Mouse (Mus musculus): ENCODE measurements around the gene Grap. TPM values are rescaled to one million over a fixed set of nuclear protein-coding genes. Genes with fewer than 3 reads are reported as not detected.

Grap gene
- polyA plus RNA-seq, 1 experiment = 11.8 TPM

DNA sequence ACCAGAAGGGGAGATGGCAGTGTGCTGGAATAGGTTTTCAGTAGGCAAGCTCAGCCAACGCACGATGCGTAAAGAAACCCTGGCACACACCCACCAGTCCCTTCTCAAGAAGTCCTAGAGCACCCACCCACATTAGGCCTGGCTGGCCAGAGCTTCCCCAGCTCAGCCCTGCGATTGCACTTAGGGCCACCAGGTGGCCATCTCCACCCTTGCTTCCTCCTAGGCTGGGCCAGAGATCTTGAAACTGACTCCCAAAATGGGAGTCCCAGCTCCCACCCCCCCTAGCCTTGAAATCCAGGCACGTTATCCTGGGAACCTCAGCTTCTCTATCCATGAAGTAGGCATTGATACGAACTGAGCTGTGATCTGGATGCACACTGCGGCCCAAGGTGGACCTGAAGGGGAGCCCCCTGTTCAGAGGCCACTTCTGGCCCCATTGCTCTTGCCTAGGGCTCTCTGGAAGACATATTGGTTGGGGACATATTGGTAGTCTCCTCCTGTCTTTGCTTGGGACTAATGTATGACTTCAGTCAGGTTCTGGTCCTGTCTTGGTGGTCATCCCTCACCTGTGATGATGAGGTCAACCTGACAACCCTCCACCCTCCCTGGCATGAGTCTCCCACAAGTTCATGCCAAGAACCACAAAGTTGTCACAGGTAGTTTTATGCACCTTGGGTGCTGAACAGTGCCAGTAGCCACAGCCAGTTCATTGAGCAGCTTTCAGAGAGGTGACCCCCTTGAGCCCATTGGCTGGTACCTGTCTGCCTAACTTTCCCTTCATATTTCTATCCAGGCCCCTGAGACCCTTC is 13.1 kb downstream of the Grap start:
- 63% methylated on average over 7 of the region's 7 CpGs for WGBS

DNA sequence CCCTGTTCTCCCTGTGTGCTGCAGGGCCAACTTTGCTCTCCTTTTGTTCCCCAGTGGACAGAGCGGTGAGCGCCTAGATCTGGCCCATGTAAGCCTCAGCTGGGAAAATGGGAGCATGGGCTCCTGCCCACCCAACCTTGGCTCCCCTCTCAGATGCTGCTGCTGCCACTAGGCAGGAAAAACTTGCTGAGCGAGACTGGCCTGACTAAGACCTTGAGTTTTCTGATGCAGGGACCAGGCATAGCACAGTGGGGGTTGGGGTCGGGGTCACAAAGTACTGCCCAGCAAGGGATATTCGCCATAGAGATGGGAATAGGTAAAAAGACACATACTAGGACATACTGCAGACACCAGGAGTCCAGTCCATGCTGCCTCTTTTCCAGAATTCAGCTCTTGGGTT is 14.2 kb downstream of the Grap start:
- 86% methylated on average over 5 of the region's 5 CpGs for WGBS
- no peak overlapping the region for H3K27ac ChIP-seq (ENCODE audit: control insufficient read depth, insufficient read depth, low read depth, low read length, poor library complexity)
- no peaks in the 10 kb centered on the region for H3K4me1 ChIP-seq (ENCODE audit: control insufficient read depth, insufficient read depth, low read length)
- TF ChIP-seq CTCF (IDR thresholded peaks at IDR 0.05; ENCODE audit: control insufficient read depth, insufficient read depth, low read length) (no peak), POLR2A (IDR thresholded peaks at IDR 0.05; ENCODE audit: borderline replicate concordance, control insufficient read depth, low read depth, low read length) (no peak)
- H3K4me3 ChIP-seq (replicated peaks; ENCODE audit: control insufficient read depth, low read depth, low read length) = no peak overlapping the region

More for the DNA sequence above, 13.1 kb downstream of the Grap start:
- no peak overlapping the region for H3K4me3 ChIP-seq (replicated peaks; ENCODE audit: control insufficient read depth, low read depth, low read length)
- H3K27ac ChIP-seq (ENCODE audit: control insufficient read depth, insufficient read depth, low read depth, low read length, poor library complexity) = no peak overlapping the region
- TF ChIP-seq CTCF (IDR thresholded peaks at IDR 0.05; ENCODE audit: control insufficient read depth, insufficient read depth, low read length) (peak; percentile 65), POLR2A (IDR thresholded peaks at IDR 0.05; ENCODE audit: borderline replicate concordance, control insufficient read depth, low read depth, low read length) (no peak)
- H3K4me1 ChIP-seq (ENCODE audit: control insufficient read depth, insufficient read depth, low read length) = no peaks in the 10 kb centered on the region

DNA sequence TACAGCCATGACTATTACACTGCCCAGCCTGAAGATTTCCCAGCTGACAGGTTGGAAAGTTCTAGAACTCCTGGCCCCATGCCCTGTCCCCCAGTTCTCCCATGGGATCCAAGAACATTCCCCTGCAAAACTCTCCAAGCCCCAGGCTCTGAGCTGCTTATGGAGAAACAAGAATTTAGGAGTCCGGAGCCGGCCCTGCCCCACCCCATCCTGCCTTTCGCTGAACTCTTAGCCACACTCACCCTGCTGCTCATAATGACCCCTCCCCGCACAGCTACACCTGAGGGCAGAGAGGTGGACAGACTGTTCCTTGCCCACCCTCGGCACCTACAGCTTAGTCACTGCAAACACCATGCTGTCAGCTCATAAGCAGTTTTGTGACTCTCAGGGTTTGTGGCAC is 14.7 kb downstream of the Grap start:
- H3K4me3 ChIP-seq (replicated peaks; ENCODE audit: control insufficient read depth, low read depth, low read length) = no peak overlapping the region
- H3K27ac ChIP-seq (ENCODE audit: control insufficient read depth, insufficient read depth, low read depth, low read length, poor library complexity) = no peak overlapping the region
- TF ChIP-seq CTCF (IDR thresholded peaks at IDR 0.05; ENCODE audit: control insufficient read depth, insufficient read depth, low read length) (no peak), POLR2A (IDR thresholded peaks at IDR 0.05; ENCODE audit: borderline replicate concordance, control insufficient read depth, low read depth, low read length) (no peak)
- no peaks in the 10 kb centered on the region for H3K4me1 ChIP-seq (ENCODE audit: control insufficient read depth, insufficient read depth, low read length)
- 88% methylated on average over 5 of the region's 5 CpGs for WGBS

DNA sequence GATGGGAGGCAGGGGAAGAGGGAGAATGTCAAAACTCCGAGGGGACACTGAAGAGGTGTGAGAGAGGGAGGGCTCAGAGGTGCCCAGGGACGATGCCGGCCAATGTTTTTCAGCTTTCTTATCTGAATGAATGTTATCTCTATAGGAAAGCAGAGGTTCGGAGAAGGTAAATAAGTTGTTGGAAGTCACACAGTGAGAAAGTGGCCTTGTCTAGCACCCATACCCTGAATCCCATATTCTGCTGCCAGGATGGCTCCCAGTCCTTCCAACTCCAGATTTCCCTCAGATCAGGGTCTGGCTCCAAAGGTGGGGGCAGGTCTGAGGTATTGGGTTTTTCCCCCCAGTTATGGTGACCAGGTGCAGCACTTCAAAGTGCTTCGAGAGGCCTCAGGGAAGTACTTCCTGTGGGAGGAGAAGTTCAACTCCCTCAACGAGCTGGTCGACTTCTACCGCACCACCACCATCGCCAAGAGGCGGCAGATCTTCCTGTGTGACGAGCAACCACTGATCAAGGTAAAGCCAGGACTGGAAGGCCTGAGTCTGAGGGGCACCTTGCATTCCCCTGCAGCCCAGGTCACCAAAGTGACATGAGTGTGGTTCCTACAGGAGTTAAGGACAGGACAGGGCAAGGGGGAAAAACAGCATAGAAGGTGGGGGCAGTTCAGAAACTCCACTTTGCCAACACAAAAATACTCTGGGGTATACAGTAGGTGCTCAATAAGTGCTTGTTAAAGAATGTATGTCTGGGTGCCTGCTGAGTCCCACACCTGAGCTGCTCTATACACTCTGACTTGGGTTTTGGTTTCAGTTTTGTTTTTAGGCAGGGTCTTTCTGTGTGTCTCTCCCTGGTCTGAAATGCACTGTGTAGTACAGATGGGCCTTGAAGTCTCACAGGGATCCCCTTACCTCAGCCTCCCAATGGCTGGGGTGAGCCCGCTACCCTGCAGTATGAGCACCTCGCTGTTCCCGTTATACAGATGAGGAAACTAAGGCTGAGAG is 16.7 kb downstream of the Grap start:
- H3K27ac ChIP-seq (ENCODE audit: control insufficient read depth, insufficient read depth, low read depth, low read length, poor library complexity) = no peak overlapping the region
- no peak for TF ChIP-seq POLR2A (IDR thresholded peaks at IDR 0.05; ENCODE audit: borderline replicate concordance, control insufficient read depth, low read depth, low read length)
- no peak for TF ChIP-seq CTCF (IDR thresholded peaks at IDR 0.05; ENCODE audit: control insufficient read depth, insufficient read depth, low read length)
- no peak overlapping the region for H3K4me3 ChIP-seq (replicated peaks; ENCODE audit: control insufficient read depth, low read depth, low read length)
- H3K4me1 ChIP-seq (ENCODE audit: control insufficient read depth, insufficient read depth, low read length) = no peaks in the 10 kb centered on the region
- 47% methylated on average over 14 of the region's 14 CpGs for WGBS

DNA sequence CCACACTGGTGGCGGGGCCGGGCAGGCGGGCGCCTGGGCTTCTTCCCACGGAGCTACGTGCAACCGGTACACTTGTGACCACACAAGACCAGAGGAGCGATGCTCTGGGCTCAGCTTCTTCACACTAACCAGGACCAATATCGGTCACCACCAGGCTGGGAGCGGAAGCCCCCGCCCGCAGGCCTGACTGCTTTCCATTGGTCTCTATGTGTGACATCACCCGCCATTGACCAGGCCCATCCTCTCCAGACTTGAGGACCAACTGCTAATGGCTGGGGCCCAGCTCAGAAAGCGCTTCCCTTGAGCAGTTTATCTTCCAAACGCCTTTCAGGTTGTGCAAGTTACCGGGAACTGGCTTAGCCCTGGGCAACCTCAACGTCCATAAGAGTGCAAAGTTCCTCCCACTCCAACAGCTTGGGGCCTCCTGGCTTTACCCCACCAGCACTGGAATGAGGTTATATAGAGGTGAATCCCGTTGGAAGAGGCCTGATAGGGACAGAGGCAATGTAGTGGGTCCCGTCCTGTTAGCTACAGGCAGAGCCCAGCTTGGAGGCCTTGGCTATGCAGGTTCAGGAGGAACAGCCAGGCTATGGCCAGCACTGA is 18.8 kb downstream of the Grap start:
- Histone ChIP-seq H3K27ac (ENCODE audit: control insufficient read depth, insufficient read depth, low read depth, low read length, poor library complexity) (no peak overlapping the region), H3K4me1 (ENCODE audit: control insufficient read depth, insufficient read depth, low read length) (no peaks in the 10 kb centered on the region), H3K4me3 (replicated peaks; ENCODE audit: control insufficient read depth, low read depth, low read length) (no peak overlapping the region)
- no peak for TF ChIP-seq CTCF (IDR thresholded peaks at IDR 0.05; ENCODE audit: control insufficient read depth, insufficient read depth, low read length)
- no peak for TF ChIP-seq POLR2A (IDR thresholded peaks at IDR 0.05; ENCODE audit: borderline replicate concordance, control insufficient read depth, low read depth, low read length)
- WGBS = 87% methylated on average over 19 of the region's 19 CpGs

DNA sequence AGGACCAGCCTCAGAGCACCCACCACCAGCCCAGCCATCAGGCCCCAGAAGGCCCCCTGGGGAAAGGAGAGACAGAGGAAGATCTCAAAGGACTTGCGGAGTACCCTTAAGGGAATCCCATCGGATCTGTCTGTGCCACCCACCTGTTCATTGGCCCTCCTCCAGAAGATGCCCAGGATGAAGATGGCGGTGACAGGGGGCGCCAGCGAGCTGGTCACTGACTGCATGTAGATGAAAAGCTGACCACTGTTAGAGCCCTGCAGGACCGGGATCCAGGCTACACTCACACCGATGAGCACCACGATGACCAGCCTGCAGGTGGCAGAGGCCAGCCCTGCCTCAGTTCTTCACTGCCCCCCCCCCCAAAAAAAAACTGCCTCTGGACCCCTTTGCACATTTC is 20.6 kb downstream of the Grap start:
- Histone ChIP-seq H3K4me1 (ENCODE audit: control insufficient read depth, insufficient read depth, low read length) (no peaks in the 10 kb centered on the region), H3K4me3 (replicated peaks; ENCODE audit: control insufficient read depth, low read depth, low read length) (no peak overlapping the region), H3K27ac (ENCODE audit: control insufficient read depth, insufficient read depth, low read depth, low read length, poor library complexity) (no peak overlapping the region)
- WGBS = 53% methylated on average over 8 of the region's 8 CpGs
- TF ChIP-seq CTCF (IDR thresholded peaks at IDR 0.05; ENCODE audit: control insufficient read depth, insufficient read depth, low read length) (peak; percentile 29; the same call in 1 of the 2 replicates), POLR2A (IDR thresholded peaks at IDR 0.05; ENCODE audit: borderline replicate concordance, control insufficient read depth, low read depth, low read length) (no peak)

DNA sequence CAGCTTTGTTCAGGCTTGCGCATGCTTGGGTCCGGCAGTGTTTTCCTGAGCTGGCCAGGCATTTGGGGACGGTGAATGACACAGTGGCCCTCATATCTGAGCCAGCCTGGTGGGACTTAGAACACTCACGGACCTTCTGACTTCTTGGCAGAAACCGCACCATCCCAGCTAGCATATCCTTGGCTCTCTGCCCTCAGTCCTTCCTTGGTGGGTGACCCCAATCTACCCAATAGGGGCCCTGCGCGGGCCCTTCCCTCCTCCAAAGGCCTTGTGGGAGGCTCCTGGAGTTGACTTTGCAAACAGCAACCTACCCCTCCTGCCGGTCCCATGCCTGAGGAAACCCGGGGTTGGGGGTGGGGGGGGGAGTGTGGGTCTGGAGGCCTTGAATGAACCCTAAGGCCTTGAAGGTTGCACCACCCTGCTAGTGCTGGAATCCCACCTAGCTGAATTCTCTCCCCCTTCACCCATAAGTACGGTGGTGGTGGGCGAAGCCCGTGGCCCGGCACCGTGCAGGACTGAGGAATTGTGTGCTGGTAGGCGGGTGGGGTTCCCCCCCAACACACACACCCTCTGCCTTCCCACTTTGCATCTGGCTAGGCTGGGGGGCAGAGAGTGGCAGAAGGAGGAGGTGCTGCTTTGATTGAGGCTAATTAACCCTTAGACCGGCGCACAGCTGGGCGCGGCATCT is 21.2 kb downstream of the Grap start:
- no peak overlapping the region for H3K27ac ChIP-seq (ENCODE audit: control insufficient read depth, insufficient read depth, low read depth, low read length, poor library complexity)
- no peaks in the 10 kb centered on the region for H3K4me1 ChIP-seq (ENCODE audit: control insufficient read depth, insufficient read depth, low read length)
- H3K4me3 ChIP-seq (replicated peaks; ENCODE audit: control insufficient read depth, low read depth, low read length) = no peak overlapping the region
- 63% methylated on average over 19 of the region's 19 CpGs for WGBS
- TF ChIP-seq CTCF (IDR thresholded peaks at IDR 0.05; ENCODE audit: control insufficient read depth, insufficient read depth, low read length) (no peak), POLR2A (IDR thresholded peaks at IDR 0.05; ENCODE audit: borderline replicate concordance, control insufficient read depth, low read depth, low read length) (no peak)

Data from bone marrow, adult 2 months (tissue).